Mouse (Mus musculus) megakaryocyte, embryonic 14.5 days (primary cell): ENCODE measurements around the gene Jakmip3.

Experiments
- FLI1 ChIP-seq: IDR thresholded peaks from 2 replicates; pipeline ENCODE4 v1.6.1; 2012; ENCODE audit warnings: low read length, inconsistent platforms, mixed read lengths
- GATA1 ChIP-seq: IDR thresholded peaks from 3 replicates; pipeline ENCODE4 v1.6.1; 2012; ENCODE audit warnings: mixed read lengths, low read length, inconsistent platforms, borderline replicate concordance

- TF ChIP-seq GATA1: no peak
- TF ChIP-seq FLI1: no peak
Observed at GRCm38 (mm10) chr7:139093781-139094180, 153.3 kb downstream of the Jakmip3 start.
